ENCODE assay signal across 8 mouse cellular contexts in genomic region chr7:124129019-124129418, GRCm38 (mm10).
DNase-seq lines count a peak whose midpoint lies in the region; ATAC-seq and TF ChIP-seq lines count a peak whose summit lies in the region.
"Had no signal": no experiment of that assay in that cellular context is flagged by ENCODE, and none has a peak within 500 bp of the region (broad histone marks: within the 10 kb centered on the region; RNA-seq: fewer than 3 reads in every experiment).

No protein-coding gene starts in this region.

- intact Hi-C loops in left cerebral cortex, adult 2 months (cut with DNase I) = loop anchor here (1.0 to 10.0 kb wide), 6 partner anchors 147 to 1264 kb away; partner anchors contain the start of gene Hs3st4

- peak; percentile 70 for TF ChIP-seq CTCF in left cerebral cortex, adult 2 months (IDR thresholded peaks at IDR 0.05)
- peak; percentile 58 for TF ChIP-seq CTCF in Patski (IDR thresholded peaks at IDR 0.05)

- no peaks in the 10 kb centered on the region for H3K27me3 ChIP-seq in Patski
- H3K27me3 ChIP-seq: embryonic facial prominence, embryonic 12.5 days had no signal

- in situ Hi-C loops in Patski (cut with MboI; ENCODE audit: low pct_unique_long_range_greater_than_20kb) = loop anchor here (10.0 kb wide), 1 partner anchor 656 kb away; no protein-coding TSS in a partner anchor

- no peak overlapping the region for H3K27ac ChIP-seq in left cerebral cortex, adult 2 months
- H3K27ac ChIP-seq: embryonic facial prominence, embryonic 12.5 days had no signal

- DNase-seq in left cerebral cortex, adult 2 months (ENCODE audit: extremely low spot score in 1 of 2, low spot score in 2 of 2) = peak in 1 of 2 experiments; percentile 20
- no peak for DNase-seq in left cerebral cortex, adult 8-10 months (ENCODE audit: low spot score in 2 of 2)
- DNase-seq in Patski (ENCODE audit: low read depth, low spot score) = peak; percentile 1
- peak; percentile 41 to 43 for DNase-seq in cerebellum, postnatal 25 days
- DNase-seq in layer of hippocampus, adult 9-10 months (ENCODE audit: low spot score) = peak; percentile 38
- DNase-seq in adrenal gland, postnatal 25 days = no peak
- no peak for DNase-seq in B cell, adult 2 months

- POLR2A ChIA-PET in Patski (lab: Charles Lee) = no interaction called here

- CTCF ChIA-PET in Patski (lab: Charles Lee) = interaction anchor here (1.0 to 1.5 kb wide), 2 partner anchors 15 to 1265 kb away, joined by 3 read pairs; no protein-coding TSS in a partner anchor

- no peak for ATAC-seq in Patski

- no peak overlapping the region for H3K4me3 ChIP-seq in left cerebral cortex, adult 2 months
- H3K4me3 ChIP-seq: embryonic facial prominence, embryonic 12.5 days had no signal

Comparison
In these comparisons a context has a peak if more than half of its experiments do, and no peak if none do; other contexts are left out.
1. DNase-seq: peak in Patski (single experiment), cerebellum, postnatal 25 days (2 of 2) and layer of hippocampus, adult 9-10 months (single experiment); none in left cerebral cortex, adult 8-10 months (0 of 2), adrenal gland, postnatal 25 days (single experiment) and B cell, adult 2 months (0 of 2).